Mouse (Mus musculus) 416B (cell line): ENCODE data around the gene Zfp39.
"Not testable (repeated sequence)": the region's sequence is repeated elsewhere in the genome, so short reads cannot be mapped to it uniquely, and the experiment has no call there.

ENCODE experiments used
- DNase-seq: peaks from one replicate; pipeline ENCODE4 v3.0.0; 2011; ENCODE audit warnings: low read depth

Zfp39 gene

GRCm38 (mm10) chr11:58922420-58922819 lies 18.4 kb upstream of the Zfp39 start:
- no peak for DNase-seq

GRCm38 (mm10) chr11:58918759-58919158 lies 14.7 kb upstream of the Zfp39 start:
- no peak for DNase-seq

- no peak for DNase-seq
Observed at GRCm38 (mm10) chr11:58917745-58918366, 13.8 kb upstream of the Zfp39 start, which contains the start of gene Btnl10. Gene Btnl10, plus strand, starts transcription at chr11:58917908.

GRCm38 (mm10) chr11:58916879-58917744 lies 13.1 kb upstream of the Zfp39 start:
- DNase-seq: peak; percentile 84

- DNase-seq: peak; percentile 75
Observed at GRCm38 (mm10) chr11:58914461-58915028, 10.5 kb upstream of the Zfp39 start.

GRCm38 (mm10) chr11:58913776-58914175 lies 9.8 kb upstream of the Zfp39 start:
- DNase-seq: no peak

- peak; percentile 85 for DNase-seq
Observed at GRCm38 (mm10) chr11:58904838-58905237, 813 bp upstream of the Zfp39 start.

GRCm38 (mm10) chr11:58904410-58904718 lies 339 bp upstream of the Zfp39 start:
- DNase-seq: no peak

GRCm38 (mm10) chr11:58901080-58901479 lies 2.9 kb downstream of the Zfp39 start:
- DNase-seq: no peak

GRCm38 (mm10) chr11:58897485-58897884 lies 6.5 kb downstream of the Zfp39 start:
- DNase-seq: no peak

- no peak for DNase-seq
Observed at GRCm38 (mm10) chr11:58894456-58894855, 9.6 kb downstream of the Zfp39 start.

- no peak for DNase-seq
Observed at GRCm38 (mm10) chr11:58890511-58890910, 13.5 kb downstream of the Zfp39 start.

- no peak for DNase-seq
Observed at GRCm38 (mm10) chr11:58883756-58884155, 20.3 kb downstream of the Zfp39 start.

- DNase-seq: no peak
Observed at GRCm38 (mm10) chr11:58870961-58871360, 33.1 kb downstream of the Zfp39 start.

GRCm38 (mm10) chr11:58867954-58868330 lies 36.1 kb downstream of the Zfp39 start:
- DNase-seq: no peak

- no peak for DNase-seq
Observed at GRCm38 (mm10) chr11:58867039-58867953, 36.7 kb downstream of the Zfp39 start, which contains the start of gene 2810021J22Rik. Gene 2810021J22Rik, plus strand, starts transcription at chr11:58867216.

- no peak for DNase-seq
Observed at GRCm38 (mm10) chr11:58860744-58861143, 43.3 kb downstream of the Zfp39 start.

GRCm38 (mm10) chr11:58849731-58850130 lies 54.3 kb downstream of the Zfp39 start:
- no peak for DNase-seq

- DNase-seq: no peak
Observed at GRCm38 (mm10) chr11:58847636-58848035, 56.4 kb downstream of the Zfp39 start.

GRCm38 (mm10) chr11:58846919-58847461 lies 57.0 kb downstream of the Zfp39 start, which contains the start of gene Gm12258:
Gene Gm12258, plus strand, starts transcription at chr11:58847158.
- no peak for DNase-seq

- not testable (repeated sequence) for DNase-seq
Observed at GRCm38 (mm10) chr11:58838951-58839350, 65.1 kb downstream of the Zfp39 start, which contains the start of gene Olfr311. Gene Olfr311, plus strand, starts transcription at chr11:58839251.
